Mouse (Mus musculus) forebrain, postnatal 0 days (tissue): ENCODE data around the gene Cd207. TPM values are rescaled to one million over a fixed set of nuclear protein-coding genes. Genes with fewer than 3 reads are reported as not detected.
A peak's percentile ranks its signal among the peaks of the same experiment; 100 is the strongest.

Experiments
- ATAC-seq: fragments of 200-750 bp; cut with Nextera tagmentation; 2 replicates; pipeline ENCODE4 v1.8.0; 2017; ENCODE audit warnings: mild to moderate bottlenecking, moderate library complexity
- DNase-seq: peaks from one replicate; pipeline ENCODE4 v3.0.0-alpha.2; 2015
- H3K27ac ChIP-seq: fragments of 300-500 bp; sonication (generic); 2 replicates; pipeline ENCODE4 v1.5.1; 2014; ENCODE audit warnings: low read depth, mild to moderate bottlenecking, antibody characterized with exemption, low read length, moderate library complexity, mixed read lengths
- H3K27me3 ChIP-seq: fragments of 300-500 bp; sonication (generic); 2 replicates; pipeline ENCODE4 v1.6.1; 2014; ENCODE audit warnings: mild to moderate bottlenecking, low read length, mixed read lengths; ENCODE audit not compliant: insufficient read depth
- H3K36me3 ChIP-seq: fragments of 300-500 bp; sonication (generic); 2 replicates; pipeline ENCODE4 v1.6.1; 2014; ENCODE audit warnings: mild to moderate bottlenecking, moderate library complexity; ENCODE audit not compliant: insufficient read depth
- H3K4me1 ChIP-seq: fragments of 300-500 bp; sonication (generic); 2 replicates; pipeline ENCODE4 v1.6.1; 2014; ENCODE audit warnings: antibody characterized with exemption; ENCODE audit not compliant: insufficient read depth
- H3K4me2 ChIP-seq: fragments of 300-500 bp; sonication (generic); 2 replicates; pipeline ENCODE4 v1.6.1; 2014; ENCODE audit warnings: low read depth, mild to moderate bottlenecking, moderate library complexity
- H3K4me3 ChIP-seq: fragments of 300-500 bp; sonication (generic); 2 replicates; pipeline ENCODE4 v1.5.1; 2014; ENCODE audit warnings: low read depth, low read length, mixed read lengths
- H3K9ac ChIP-seq: fragments of 300-500 bp; sonication (generic); 2 replicates; pipeline ENCODE4 v1.6.1; 2014; ENCODE audit warnings: mild to moderate bottlenecking
- H3K9me3 ChIP-seq: fragments of 300-500 bp; sonication (generic); 2 replicates; pipeline ENCODE4 v1.6.1; 2016; ENCODE audit warnings: low read length
- CTCF ChIP-seq: sonication (generic); IDR thresholded peaks from 2 replicates; pipeline ENCODE4 v1.5.1; 2016; ENCODE audit warnings: antibody characterized with exemption, control low read depth, low read depth
- WGBS: fragments of 180-500 bp; shearing (Covaris S2); extraction: QIAGEN DNeasy Blood & Tissue Kit; methylation state at CpG from one replicate; pipeline ENCODE4 v1.1.7; 2014; 5-methylcytosine and 5-hydroxymethylcytosine counted together
- polyA plus RNA-seq: library from polyadenylated mRNA; unstranded; fragments of >200 nt; fragmentation: Nextera tagmentation; extraction: Ambion mirVana; gene quantifications from 2 replicates; pipeline ENCODE4 v1.2.1, GENCODE M21; 2015
- total RNA-seq: library from RNA; depleted of rRNA; stranded (reverse); fragments of >200 nt; gene quantifications from 2 replicates; pipeline ENCODE4 v1.2.3, GENCODE M21; 2014

Gene Cd207
- total and polyA plus RNA-seq, 2 experiments from 2014 or later: not detected

DNA sequence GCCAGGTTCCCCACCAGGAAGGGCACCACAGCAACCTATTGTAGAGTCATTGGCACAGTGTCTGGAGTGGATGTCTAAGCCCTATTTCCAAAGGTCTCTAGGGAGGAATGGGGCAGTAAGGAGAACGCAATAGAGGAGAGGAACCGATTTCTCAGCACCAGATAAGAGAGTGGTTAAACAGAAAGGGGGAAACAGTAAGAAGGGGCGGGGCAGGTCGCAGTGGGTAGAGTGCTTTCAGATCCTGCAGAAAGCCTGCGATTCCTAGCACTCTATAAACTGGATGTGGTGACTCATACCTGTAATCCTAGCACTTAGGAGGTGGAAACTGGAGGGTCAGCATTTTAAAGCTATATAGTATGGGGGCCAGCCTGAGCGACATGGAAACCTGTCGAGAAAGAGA, 19.0 kb upstream of the Cd207 start:
- no peak for DNase-seq
- Histone ChIP-seq H3K27me3 (peaks cover 95% of the 10 kb centered on the region), H3K9ac (no peak overlapping the region), H3K27ac (no peak overlapping the region), H3K4me2 (no peak overlapping the region), H3K4me1 (no peaks in the 10 kb centered on the region), H3K4me3 (no peak overlapping the region), H3K9me3 (no peaks in the 10 kb centered on the region), H3K36me3 (no peaks in the 10 kb centered on the region)
- TF ChIP-seq CTCF: no peak
- WGBS: 2% methylated on average over 7 of the region's 7 CpGs
- no peak for ATAC-seq

DNA sequence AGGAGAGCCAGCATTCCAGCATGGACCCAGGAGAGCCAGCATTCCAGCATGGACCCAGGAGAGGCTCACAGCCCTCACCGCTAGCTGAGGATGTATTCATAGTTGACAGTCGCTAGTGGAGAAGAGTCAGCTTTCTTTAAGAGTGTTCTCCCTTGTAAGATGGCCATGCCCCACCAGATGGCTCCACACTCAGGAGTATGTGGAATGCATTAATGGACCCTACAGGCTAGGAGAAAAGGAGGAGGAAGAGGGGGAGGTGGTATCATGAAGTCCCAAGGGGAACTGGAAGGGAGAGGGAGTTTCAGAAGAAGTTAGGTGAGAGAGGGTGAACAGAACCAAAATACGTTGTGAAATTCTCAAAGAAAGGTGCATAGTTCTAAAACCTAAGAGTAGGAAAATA, 18.1 kb upstream of the Cd207 start:
- H3K9ac ChIP-seq: no peak overlapping the region
- WGBS: 8% methylated on average over 3 of the region's 3 CpGs
- DNase-seq (no peak), ATAC-seq (no peak)
- no peaks in the 10 kb centered on the region for H3K4me1 ChIP-seq
- no peaks in the 10 kb centered on the region for H3K9me3 ChIP-seq
- no peaks in the 10 kb centered on the region for H3K36me3 ChIP-seq
- H3K4me2 ChIP-seq: no peak overlapping the region
- H3K27ac ChIP-seq: no peak overlapping the region
- H3K27me3 ChIP-seq: peaks cover 96% of the 10 kb centered on the region
- no peak overlapping the region for H3K4me3 ChIP-seq
- TF ChIP-seq CTCF: peak; percentile 28; the same call in 1 of the 2 replicates

DNA sequence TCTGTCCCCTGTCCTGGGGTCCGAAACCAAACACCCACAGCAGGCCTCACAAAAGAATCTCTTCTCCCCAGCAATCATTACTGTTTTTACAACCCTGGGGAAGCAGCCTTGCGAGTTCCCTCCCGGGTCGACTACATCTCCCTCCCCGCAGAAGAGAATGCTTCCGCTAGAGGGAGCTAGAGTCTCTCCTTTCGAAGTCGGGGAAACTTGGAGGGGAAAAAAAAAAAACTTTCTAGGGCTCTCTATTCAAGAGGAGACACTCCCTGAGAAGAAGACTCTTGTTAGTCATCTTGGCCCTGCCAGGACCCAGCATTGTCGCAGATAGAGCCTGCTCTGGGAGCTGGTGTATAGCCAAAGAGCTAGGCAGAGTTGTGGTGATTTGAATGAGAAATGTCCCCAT, 16.2 kb upstream of the Cd207 start:
- peak; percentile 80 for DNase-seq
- WGBS: under 1% methylated on average over 9 of the region's 9 CpGs
- Histone ChIP-seq H3K27me3 (peaks cover 87% of the 10 kb centered on the region), H3K4me1 (no peaks in the 10 kb centered on the region), H3K36me3 (no peaks in the 10 kb centered on the region), H3K9me3 (no peaks in the 10 kb centered on the region), H3K4me2 (no peak overlapping the region), H3K27ac (no peak overlapping the region), H3K9ac (no peak overlapping the region), H3K4me3 (no peak overlapping the region)
- ATAC-seq: no peak
- peak; percentile 73 for TF ChIP-seq CTCF

GRCm38 (mm10) chr6:83692962-83693361, 15.3 kb upstream of the Cd207 start:
- H3K27me3 ChIP-seq: peaks cover 87% of the 10 kb centered on the region
- H3K9ac ChIP-seq: no peak overlapping the region
- no peaks in the 10 kb centered on the region for H3K9me3 ChIP-seq
- DNase-seq: no peak
- 1% methylated on average over 12 of the region's 12 CpGs for WGBS
- H3K4me1 ChIP-seq: no peaks in the 10 kb centered on the region
- no peak overlapping the region for H3K4me2 ChIP-seq
- H3K36me3 ChIP-seq: no peaks in the 10 kb centered on the region
- no peak overlapping the region for H3K27ac ChIP-seq
- no peak for TF ChIP-seq CTCF
- no peak for ATAC-seq
- no peak overlapping the region for H3K4me3 ChIP-seq

GRCm38 (mm10) chr6:83690936-83691335, 13.3 kb upstream of the Cd207 start:
- Histone ChIP-seq H3K36me3 (no peaks in the 10 kb centered on the region), H3K4me2 (no peak overlapping the region), H3K9ac (no peak overlapping the region), H3K4me3 (no peak overlapping the region), H3K27me3 (peaks cover 77% of the 10 kb centered on the region), H3K27ac (no peak overlapping the region), H3K9me3 (no peaks in the 10 kb centered on the region), H3K4me1 (no peaks in the 10 kb centered on the region)
- 70% methylated on average over 2 of the region's 2 CpGs for WGBS
- no peak for DNase-seq
- TF ChIP-seq CTCF: no peak
- ATAC-seq: no peak

GRCm38 (mm10) chr6:83690277-83690676, 12.6 kb upstream of the Cd207 start:
- H3K9ac ChIP-seq: no peak overlapping the region
- H3K4me2 ChIP-seq: no peak overlapping the region
- H3K9me3 ChIP-seq: no peaks in the 10 kb centered on the region
- H3K27me3 ChIP-seq: peaks cover 71% of the 10 kb centered on the region
- no peaks in the 10 kb centered on the region for H3K36me3 ChIP-seq
- WGBS: 23% methylated on average over 4 of the region's 5 CpGs
- H3K4me3 ChIP-seq: no peak overlapping the region
- DNase-seq (peak; percentile 46), ATAC-seq (no peak)
- no peak overlapping the region for H3K27ac ChIP-seq
- TF ChIP-seq CTCF: peak; percentile 71
- no peaks in the 10 kb centered on the region for H3K4me1 ChIP-seq

DNA sequence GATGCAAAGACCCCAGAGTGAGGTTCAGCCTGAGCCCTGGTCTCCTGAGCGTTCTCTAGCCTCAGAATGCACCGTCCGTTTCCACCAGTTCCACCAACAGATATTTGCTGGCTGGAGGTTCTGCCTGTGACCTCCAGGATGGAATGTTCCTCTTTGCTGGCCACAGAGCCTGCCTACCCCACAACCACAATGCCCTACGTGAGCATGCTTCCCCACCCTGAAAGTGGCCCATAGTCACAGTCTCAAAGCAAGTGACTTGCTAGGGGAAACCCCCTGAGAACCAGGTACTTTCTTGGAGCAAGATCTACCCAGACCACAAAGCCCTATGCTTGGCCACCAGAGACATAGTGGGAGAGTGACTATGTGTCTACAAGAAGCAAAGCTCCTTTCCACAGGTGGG, 11.7 kb upstream of the Cd207 start:
- H3K4me1 ChIP-seq: no peaks in the 10 kb centered on the region
- H3K27ac ChIP-seq: no peak overlapping the region
- 76% methylated on average over 4 of the region's 4 CpGs for WGBS
- TF ChIP-seq CTCF: no peak
- H3K36me3 ChIP-seq: no peaks in the 10 kb centered on the region
- no peak overlapping the region for H3K9ac ChIP-seq
- no peak overlapping the region for H3K4me3 ChIP-seq
- peaks cover 62% of the 10 kb centered on the region for H3K27me3 ChIP-seq
- ATAC-seq: no peak
- no peak for DNase-seq
- H3K9me3 ChIP-seq: no peaks in the 10 kb centered on the region
- H3K4me2 ChIP-seq: no peak overlapping the region

GRCm38 (mm10) chr6:83673395-83673794, 4.3 kb downstream of the Cd207 start:
- 10% methylated on average over 4 of the region's 4 CpGs for WGBS
- ATAC-seq (peak; percentile 82), DNase-seq (peak; percentile 88)
- no peaks in the 10 kb centered on the region; the same call in 1 of the 2 replicates for H3K27me3 ChIP-seq
- H3K36me3 ChIP-seq: no peaks in the 10 kb centered on the region
- H3K4me1 ChIP-seq: no peaks in the 10 kb centered on the region
- H3K9ac ChIP-seq: no peak overlapping the region
- H3K4me2 ChIP-seq: no peak overlapping the region
- H3K9me3 ChIP-seq: no peaks in the 10 kb centered on the region
- TF ChIP-seq CTCF: peak; percentile 94
- no peak overlapping the region for H3K4me3 ChIP-seq
- H3K27ac ChIP-seq: no peak overlapping the region
